Comparison of ENCODE assay signal across 8 mouse cellular contexts in genomic region chr8:71558071-71558957, GRCm38 (mm10). TPM values are rescaled to one million over a fixed set of nuclear protein-coding genes. Genes with fewer than 3 reads are reported as not detected.
DNase-seq lines count a peak whose midpoint lies in the region; ATAC-seq lines count a peak whose summit lies in the region.

Gene Tmem221, minus strand, starts transcription at chr8:71558871.

- no peaks in the 10 kb centered on the region for H3K36me3 ChIP-seq in heart, embryonic 11.5 days (ENCODE audit: control insufficient read depth, insufficient read depth, low read length)
- no peaks in the 10 kb centered on the region for H3K36me3 ChIP-seq in forebrain, embryonic 13.5 days (ENCODE audit: poor library complexity, severe bottlenecking)
- H3K36me3 ChIP-seq in liver, embryonic 15.5 days (replicated peaks) = no peaks in the 10 kb centered on the region

- 4% methylated on average over 70 of the region's 70 CpGs for WGBS in heart, embryonic 11.5 days (ENCODE audit: insufficient replicate concordance)
- WGBS in forebrain, embryonic 13.5 days = 5% methylated on average over 65 of the region's 70 CpGs
- 4% methylated on average over 70 of the region's 70 CpGs for WGBS in liver, embryonic 15.5 days (ENCODE audit: insufficient replicate concordance)

- H3K27ac ChIP-seq in heart, embryonic 11.5 days (ENCODE audit: low read depth, low read length) = no peak within 1 kb of the TSS
- no peak within 1 kb of the TSS for H3K27ac ChIP-seq in forebrain, embryonic 13.5 days
- H3K27ac ChIP-seq in liver, embryonic 15.5 days (replicated peaks) = no peak within 1 kb of the TSS

- peaks cover 8% of the 10 kb centered on the region for H3K4me1 ChIP-seq in heart, embryonic 11.5 days (ENCODE audit: control insufficient read depth, insufficient read depth, low read length)
- H3K4me1 ChIP-seq in forebrain, embryonic 13.5 days = peaks cover 20% of the 10 kb centered on the region
- H3K4me1 ChIP-seq in liver, embryonic 15.5 days (replicated peaks) = peaks cover 50% of the 10 kb centered on the region

- peak within 1 kb of the TSS; percentile 56; the same call in 1 of the 2 replicates for H3K9ac ChIP-seq in heart, embryonic 11.5 days (ENCODE audit: low read depth, low read length)
- H3K9ac ChIP-seq in forebrain, embryonic 13.5 days = peak within 1 kb of the TSS; percentile 6; the same call in 1 of the 2 replicates
- peak within 1 kb of the TSS; percentile 39; the same call in 1 of the 2 replicates for H3K9ac ChIP-seq in liver, embryonic 15.5 days

- no peak for DNase-seq in heart, postnatal 25 days (ENCODE audit: low spot score)
- peak; percentile 68 to 74 for DNase-seq in thymus, postnatal 10 days (ENCODE audit: low spot score in 2 of 2)
- DNase-seq in layer of hippocampus, postnatal 25 days (ENCODE audit: extremely low spot score in 1 of 2, low spot score in 1 of 2) = no peak
- DNase-seq in kidney, postnatal 25 days = no peak

- peak within 1 kb of the TSS; percentile 44 for H3K4me3 ChIP-seq in heart, embryonic 11.5 days (ENCODE audit: low read depth, low read length)
- peak within 1 kb of the TSS; percentile 28 for H3K4me3 ChIP-seq in forebrain, embryonic 13.5 days
- peak within 1 kb of the TSS; percentile 54 for H3K4me3 ChIP-seq in liver, embryonic 15.5 days (replicated peaks)

- H3K27me3 ChIP-seq in heart, embryonic 11.5 days (ENCODE audit: control insufficient read depth, insufficient read depth, low read length) = peaks cover 64% of the 10 kb centered on the region
- peaks cover 87% of the 10 kb centered on the region for H3K27me3 ChIP-seq in forebrain, embryonic 13.5 days
- peaks cover 65% of the 10 kb centered on the region for H3K27me3 ChIP-seq in liver, embryonic 15.5 days

- no peak for ATAC-seq in heart, embryonic 11.5 days (replicated peaks; ENCODE audit: insufficient number of reproducible peaks, low FRiP score, low TSS enrichment)
- peak; percentile 42 for ATAC-seq in CD4-positive, CD25-positive, alpha-beta regulatory T cell, adult 4 months
- ATAC-seq in forebrain, embryonic 13.5 days = no peak
- ATAC-seq in liver, embryonic 15.5 days (ENCODE audit: insufficient read depth) = peak; percentile 17; the same call in 1 of the 2 replicates

- no peaks in the 10 kb centered on the region for H3K9me3 ChIP-seq in heart, embryonic 11.5 days (replicated peaks; ENCODE audit: control insufficient read depth, low read length)
- no peaks in the 10 kb centered on the region for H3K9me3 ChIP-seq in forebrain, embryonic 13.5 days (replicated peaks)
- no peaks in the 10 kb centered on the region for H3K9me3 ChIP-seq in liver, embryonic 15.5 days (replicated peaks)

- intact Hi-C loops in heart, postnatal 25 days (cut with DNase I) = no loop called here

- peak within 1 kb of the TSS; percentile 74 for H3K4me2 ChIP-seq in heart, embryonic 11.5 days
- peak within 1 kb of the TSS; percentile 52 for H3K4me2 ChIP-seq in forebrain, embryonic 13.5 days
- H3K4me2 ChIP-seq in liver, embryonic 15.5 days = peak within 1 kb of the TSS; percentile 82

RNA-seq across cellular contexts. Expression of gene Tmem221, which starts in this region (rescaled TPM):
- 0.21 and 0.35 TPM in 2 replicates for polyA plus RNA-seq in heart, embryonic 11.5 days (2014; fragmentation: Nextera tagmentation; extraction: Ambion mirVana)
- total RNA-seq in heart, postnatal 25 days (2021) = under 1 TPM; 0.31 to 0.36 TPM
- polyA plus RNA-seq in CD4-positive, CD25-positive, alpha-beta regulatory T cell, adult 4 months (2017; shearing (Covaris generic)) = under 1 TPM in 1 of 2 experiments, not detected in 1; 0.79 TPM
- polyA plus RNA-seq in forebrain, embryonic 13.5 days (2015; fragmentation: Nextera tagmentation; extraction: Ambion mirVana) = not detected in 2 replicates
- polyA plus RNA-seq in liver, embryonic 15.5 days (2015; fragmentation: Nextera tagmentation; extraction: Ambion mirVana) = 0.50 and 0.94 TPM in 2 replicates
- not detected for total RNA-seq in layer of hippocampus, postnatal 25 days (2021)

Comparison
In these comparisons a context has a peak if more than half of its experiments do, and no peak if none do; other contexts are left out.
1. Peak in ATAC-seq in CD4-positive, CD25-positive, alpha-beta regulatory T cell, adult 4 months; RNA of the gene not detected or under 1 TPM.
2. Peak in ATAC-seq, H3K4me3 ChIP-seq, H3K9ac ChIP-seq and H3K4me2 ChIP-seq in liver, embryonic 15.5 days; RNA of the gene not detected or under 1 TPM.
3. H3K9ac ChIP-seq: peak in every context shown above with its lines; median percentile 56 in heart, embryonic 11.5 days; 39 in liver, embryonic 15.5 days; 6 in forebrain, embryonic 13.5 days.
4. DNase-seq: peak in thymus, postnatal 10 days (2 of 2); none in heart, postnatal 25 days (single experiment), layer of hippocampus, postnatal 25 days (0 of 2) and kidney, postnatal 25 days (0 of 2).
5. Peak in every context shown above with its lines, with median percentiles within 50 percentile points of each other: H3K4me2 ChIP-seq and H3K4me3 ChIP-seq.